Mouse (Mus musculus) kidney, adult 2 months (tissue): ENCODE results near the gene Oxtr. TPM values are rescaled to one million over a fixed set of nuclear protein-coding genes. Genes with fewer than 3 reads are reported as not detected.

ENCODE experiments used
- DNase-seq: peaks from one replicate; pipeline ENCODE4 v3.0.0; 2021
- H3K27ac ChIP-seq: fragments of 200-500 bp; 2 replicates; pipeline ENCODE4 v1.5.1; 2012; ENCODE audit warnings: low read depth, low read length, control low read depth, inconsistent platforms; ENCODE audit not compliant: insufficient read depth
- H3K27me3 ChIP-seq: fragments of 200-500 bp; replicated peaks from 2 replicates; pipeline ENCODE4 v1.6.1; 2012; ENCODE audit warnings: mild to moderate bottlenecking, moderate library complexity, low read length, inconsistent platforms; ENCODE audit not compliant: control insufficient read depth, insufficient read depth
- H3K36me3 ChIP-seq: fragments of 200-500 bp; 2 replicates; pipeline ENCODE4 v1.6.1; 2012; ENCODE audit warnings: mild to moderate bottlenecking, moderate library complexity, low read length, inconsistent platforms; ENCODE audit not compliant: control insufficient read depth, insufficient read depth
- H3K4me1 ChIP-seq: fragments of 200-500 bp; 2 replicates; pipeline ENCODE4 v1.6.1; 2011; ENCODE audit warnings: low read length; ENCODE audit not compliant: control insufficient read depth, insufficient read depth
- H3K4me3 ChIP-seq: fragments of 200-500 bp; 2 replicates; pipeline ENCODE4 v1.5.1; 2011; ENCODE audit warnings: mild to moderate bottlenecking, low read depth, low read length, control low read depth; ENCODE audit not compliant: insufficient read depth
- CTCF ChIP-seq: fragments of 200-500 bp; conservative IDR thresholded peaks from 2 replicates; pipeline ENCODE4 v1.5.1; 2011; ENCODE audit warnings: low read depth, mild to moderate bottlenecking, control low read depth, low read length, moderate library complexity, mixed read lengths; ENCODE audit not compliant: insufficient read depth, insufficient read length
- POLR2A ChIP-seq: fragments of 200-500 bp; IDR thresholded peaks from one replicate; pipeline ENCODE4 v1.6.1; 2011; ENCODE audit warnings: low read depth, low read length, control low read depth
- whole genome bisulfite sequencing: fragments of 180-500 bp; shearing (Covaris S2); methylation state at CpG from one replicate; pipeline ENCODE4 v1.1.7; 2018; 5-methylcytosine and 5-hydroxymethylcytosine counted together
- polyA plus RNA-seq: library from polyadenylated mRNA; depleted of rRNA; stranded (reverse); fragments of >200 nt; gene quantifications from 2 replicates; pipeline ENCODE4 v1.2.3, GENCODE M21; 2012

The Oxtr gene
- polyA plus RNA-seq, 1 experiment = 0.88 TPM

DNA sequence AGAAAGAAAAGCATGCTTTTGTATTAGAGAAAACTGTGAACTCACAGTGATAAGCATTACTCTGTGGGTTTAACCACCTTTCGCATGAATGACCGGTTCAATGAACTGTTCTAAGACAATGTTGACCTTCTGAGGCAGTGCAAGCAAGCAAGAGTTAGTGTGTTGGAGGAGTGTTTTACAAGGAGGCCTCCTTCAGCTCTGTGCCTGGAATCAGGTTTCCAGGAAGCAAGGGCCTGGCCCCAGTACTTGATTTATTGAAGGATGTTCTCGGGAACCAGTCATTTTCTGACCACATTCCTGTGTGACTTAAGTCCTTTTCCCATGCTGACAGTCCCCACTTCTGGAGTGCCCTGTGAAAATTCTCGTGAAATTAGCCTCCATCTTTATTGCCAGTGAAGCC, 5.5 kb upstream of the Oxtr start:
- no peak overlapping the region for H3K4me3 ChIP-seq
- TF ChIP-seq POLR2A (no peak), CTCF (no peak)
- H3K27ac ChIP-seq = no peak overlapping the region
- H3K36me3 ChIP-seq = no peaks in the 10 kb centered on the region
- 27% methylated on average over 4 of the region's 4 CpGs for WGBS
- no peaks in the 10 kb centered on the region for H3K27me3 ChIP-seq
- peak; percentile 82 for DNase-seq
- peaks cover 21% of the 10 kb centered on the region for H3K4me1 ChIP-seq

- H3K27ac ChIP-seq = no peak overlapping the region
- WGBS = 14% methylated on average over 10 of the region's 10 CpGs
Measured at GRCm38 (mm10) chr6:112494620-112495081, 4.9 kb upstream of the Oxtr start.

GRCm38 (mm10) chr6:112493371-112493770, 3.6 kb upstream of the Oxtr start:
- H3K27ac ChIP-seq = no peak overlapping the region
- no peaks in the 10 kb centered on the region for H3K36me3 ChIP-seq
- H3K4me3 ChIP-seq = no peak overlapping the region
- H3K4me1 ChIP-seq = peaks cover 18% of the 10 kb centered on the region
- no peaks in the 10 kb centered on the region for H3K27me3 ChIP-seq
- no peak for TF ChIP-seq POLR2A
- TF ChIP-seq CTCF = no peak
- DNase-seq = no peak
- 91% methylated on average over 9 of the region's 9 CpGs for WGBS

More at GRCm38 (mm10) chr6:112494620-112495081, 4.9 kb upstream of the Oxtr start:
- peak; percentile 54 for DNase-seq
- H3K4me1 ChIP-seq = peaks cover 18% of the 10 kb centered on the region
- TF ChIP-seq CTCF (peak; percentile 47; the same call in 1 of the 2 replicates), POLR2A (no peak)
- no peaks in the 10 kb centered on the region for H3K36me3 ChIP-seq
- H3K27me3 ChIP-seq = no peaks in the 10 kb centered on the region
- no peak overlapping the region for H3K4me3 ChIP-seq

- Histone ChIP-seq H3K4me3 (no peak overlapping the region), H3K4me1 (peaks cover 18% of the 10 kb centered on the region), H3K27me3 (no peaks in the 10 kb centered on the region), H3K36me3 (no peaks in the 10 kb centered on the region), H3K27ac (no peak overlapping the region)
- DNase-seq = no peak
- TF ChIP-seq POLR2A (no peak), CTCF (no peak)
- 95% methylated on average over 6 of the region's 6 CpGs for WGBS
Measured at GRCm38 (mm10) chr6:112492656-112493055, 2.9 kb upstream of the Oxtr start.

- 68% methylated on average over 8 of the region's 8 CpGs for WGBS
- no peak overlapping the region for H3K4me3 ChIP-seq
- no peak overlapping the region for H3K27ac ChIP-seq
- no peaks in the 10 kb centered on the region for H3K27me3 ChIP-seq
- peaks cover 16% of the 10 kb centered on the region for H3K4me1 ChIP-seq
- DNase-seq = no peak
- no peak for TF ChIP-seq POLR2A
- no peak for TF ChIP-seq CTCF
- no peaks in the 10 kb centered on the region for H3K36me3 ChIP-seq
Measured at GRCm38 (mm10) chr6:112491521-112491920, 1.8 kb upstream of the Oxtr start.

- H3K4me3 ChIP-seq = peak overlapping the region; percentile 19; the same call in 1 of the 2 replicates
- H3K4me1 ChIP-seq = peaks cover 10% of the 10 kb centered on the region
- no peaks in the 10 kb centered on the region for H3K36me3 ChIP-seq
- TF ChIP-seq POLR2A (no peak), CTCF (peak; percentile 84)
- WGBS = under 1% methylated on average over 35 of the region's 35 CpGs
- no peaks in the 10 kb centered on the region for H3K27me3 ChIP-seq
- peak; percentile 85 for DNase-seq
- no peak overlapping the region for H3K27ac ChIP-seq
Measured at GRCm38 (mm10) chr6:112490625-112491242, 991 bp upstream of the Oxtr start.

DNA sequence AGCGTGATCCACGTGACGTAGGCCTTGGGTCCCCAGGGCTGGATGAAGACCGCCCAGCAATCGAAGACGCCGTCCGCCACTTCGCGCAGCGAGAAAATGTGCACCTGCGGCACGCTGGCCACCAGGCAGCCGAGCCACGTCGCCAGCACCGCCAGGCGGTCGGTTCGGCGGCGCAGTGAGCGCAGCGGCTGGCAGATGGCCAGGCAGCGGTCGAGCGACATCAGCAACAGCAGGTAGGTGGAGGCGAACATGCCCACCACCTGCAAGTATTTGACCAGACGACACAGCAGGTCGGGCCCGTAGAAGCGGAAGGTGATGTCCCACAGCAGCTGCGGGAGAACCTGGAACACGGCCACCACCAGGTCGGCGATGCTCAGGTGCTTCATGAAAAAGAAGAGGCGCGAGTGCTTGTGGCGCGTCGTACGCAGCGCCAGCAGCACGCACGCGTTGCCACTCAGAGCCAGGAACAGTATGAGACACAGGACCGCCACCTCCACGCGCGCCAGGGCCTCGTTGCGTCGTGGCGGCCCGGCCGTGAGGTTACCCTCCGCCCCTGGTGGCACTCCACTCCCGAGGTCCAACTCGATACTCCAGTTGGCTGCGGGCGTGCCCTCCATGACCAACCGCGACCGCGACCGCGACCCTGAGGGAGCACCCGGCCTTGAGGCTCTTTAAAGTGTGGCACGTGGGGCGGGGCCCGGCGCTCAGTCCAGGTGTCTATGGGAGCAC, 398 bp downstream of the Oxtr start:
- DNase-seq = peak; percentile 36
- no peak overlapping the region for H3K27ac ChIP-seq
- WGBS = 4% methylated on average over 72 of the region's 72 CpGs

More for the DNA sequence above, 398 bp downstream of the Oxtr start:
- H3K4me1 ChIP-seq = no peaks in the 10 kb centered on the region
- H3K36me3 ChIP-seq = no peaks in the 10 kb centered on the region
- H3K4me3 ChIP-seq = peak overlapping the region; percentile 15; the same call in 1 of the 2 replicates
- TF ChIP-seq POLR2A (no peak), CTCF (0 out of 2 replicates have a peak, but pooled peaks have one; percentile 4)
- H3K27me3 ChIP-seq = no peaks in the 10 kb centered on the region
